Mouse (Mus musculus) heart, postnatal 10 days (tissue): ENCODE results near the gene Gm16440. TPM values are rescaled to one million over a fixed set of nuclear protein-coding genes. Genes with fewer than 3 reads are reported as not detected.
"Not testable (repeated sequence)": the region's sequence is repeated elsewhere in the genome, so short reads cannot be mapped to it uniquely, and the experiment has no call there.

Source experiments
- DNase-seq, 2 experiments: peaks; one replicate each; pipeline ENCODE4 v3.0.0; 2021
- intact Hi-C: fragments of 180-260 bp; cut with DNase I; formaldehyde crosslinking; loops from one replicate; pipeline ENCODE4 v1.15.1; 2025
- total RNA-seq, 2 experiments: library from RNA; stranded (reverse); gene quantifications; 2 replicates each; pipeline ENCODE4 v1.2.3; 2021

The Gm16440 gene
- not detected for total RNA-seq

GRCm38 (mm10) chr14:6390219-6390618, at the start of gene Gm16440:
TSS of gene Gm16440 (minus strand) at chr14:6390319.
- intact Hi-C loops, DNase-seq: not testable (repeated sequence)

- peak; percentile 52 to 53 for DNase-seq
- intact Hi-C loops, result not testable (repeated sequence)
Measured at GRCm38 (mm10) chr14:6426766-6427165, 36.6 kb upstream of the Gm16440 start.

DNA sequence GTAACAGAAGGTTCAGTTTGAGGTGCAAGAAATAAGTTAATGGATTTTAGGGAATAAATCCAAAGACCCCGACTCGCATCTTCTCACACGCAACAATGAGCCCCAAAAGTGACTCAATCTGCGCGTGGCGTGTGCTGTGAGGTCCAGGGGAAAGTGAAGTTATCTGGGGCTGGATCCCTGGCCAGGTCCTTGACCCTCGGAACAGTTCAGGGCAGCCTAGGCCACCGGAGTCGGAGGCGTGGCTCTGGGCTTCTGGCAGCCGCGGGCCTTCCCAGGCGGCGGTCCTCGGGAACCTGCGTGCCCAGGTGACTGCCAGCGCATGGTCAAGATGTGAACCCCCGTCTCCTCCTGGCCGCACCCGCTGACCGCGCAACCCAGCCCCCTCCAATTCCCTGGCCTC, 36.2 kb upstream of the Gm16440 start:
- DNase-seq, intact Hi-C loops: not testable (repeated sequence)

DNA sequence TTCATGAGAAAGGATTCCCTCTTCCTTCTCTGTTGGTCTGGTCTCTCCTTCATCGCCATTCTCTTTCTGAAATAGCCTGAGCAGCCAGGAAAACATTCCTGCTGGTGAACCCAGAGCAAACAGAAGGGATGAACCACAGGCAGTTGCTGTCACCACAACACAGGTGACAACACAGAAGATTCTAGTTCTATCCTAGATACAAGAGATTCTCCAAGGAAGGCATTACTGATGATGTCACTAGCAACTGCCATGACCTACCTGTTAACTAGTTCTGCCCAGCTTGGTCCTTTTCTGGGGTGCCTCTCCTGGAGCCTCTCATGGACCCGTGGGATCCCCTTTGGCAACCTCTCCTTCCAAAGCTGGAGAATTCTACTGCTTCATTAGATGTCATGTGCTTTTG, 22.3 kb upstream of the Gm16440 start, which contains the start of gene Gm3591:
Gm3591 (minus strand) TSS at position 101 of the 400 bp plus-strand sequence.
- intact Hi-C loops, result not testable (repeated sequence)

DNA sequence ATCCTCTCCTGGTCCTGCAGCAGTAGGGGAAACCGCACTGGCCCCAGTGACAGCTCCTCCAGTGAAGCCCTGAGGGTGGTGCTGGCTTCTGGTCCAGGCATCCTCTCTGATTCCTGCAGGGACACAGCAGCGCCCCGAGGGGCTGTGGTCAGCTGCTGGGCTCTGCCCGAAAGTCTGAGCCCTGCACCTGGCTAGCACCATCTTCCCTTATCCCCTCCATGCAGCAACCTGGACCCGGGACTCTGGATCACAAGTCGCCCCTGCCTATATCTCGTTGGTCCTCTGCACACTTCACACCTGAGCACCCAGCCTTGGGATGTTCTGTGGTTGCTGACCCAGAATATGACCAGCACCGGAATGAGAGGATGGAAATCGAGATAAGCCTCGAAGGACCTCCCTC, 46.5 kb downstream of the Gm16440 start, which contains the start of gene Gm3618:
Gm3618 (minus strand) TSS at position 101 of the 400 bp plus-strand sequence.
- DNase-seq, intact Hi-C loops: not testable (repeated sequence)

More for the DNA sequence above, 22.3 kb upstream of the Gm16440 start, which contains the start of gene Gm3591:
- DNase-seq, result not testable (repeated sequence)

Other genes starting within 250 kb of the Gm16440 start
- gene Gm21560, start 171.0 kb downstream of the Gm16440 start, total RNA-seq, result 1 to 10 TPM; 1.2 to 1.3 TPM
- 1 to 10 TPM in 1 of 2 experiments, under 1 TPM in 1; 0.89 to 1.4 TPM for gene Gm3411, start 103.1 kb downstream of the Gm16440 start, total RNA-seq
- not detected for gene Gm21103, start 85.5 kb downstream of the Gm16440 start, total RNA-seq
- not detected for gene Gm3618, start 46.6 kb downstream of the Gm16440 start, total RNA-seq
- under 1 TPM in 1 of 2 experiments, not detected in 1; 0.89 TPM for gene Gm3591, start 22.2 kb upstream of the Gm16440 start, total RNA-seq
- gene Gm3594, start 54.3 kb upstream of the Gm16440 start, total RNA-seq, result not detected
- gene Gm8356, start 147.0 kb upstream of the Gm16440 start, total RNA-seq, result not detected
- 1 to 10 TPM; 1.2 to 1.4 TPM for gene Gm3629, start 200.3 kb upstream of the Gm16440 start, total RNA-seq
- not detected for gene Gm3460, start 232.1 kb upstream of the Gm16440 start, total RNA-seq